Mouse (Mus musculus) CH12.LX (cell line): Measurements from ENCODE around the gene Vps11. TPM values are rescaled to one million over a fixed set of nuclear protein-coding genes. Genes with fewer than 3 reads are reported as not detected.

ENCODE experiments used
- DNase-seq: peaks from one replicate; pipeline ENCODE4 v3.0.0-alpha.2; 2013; ENCODE audit errors: extremely low read depth
- H3K27ac ChIP-seq: 2 replicates; pipeline ENCODE4 v1.5.1; 2012; ENCODE audit warnings: low read depth, mild to moderate bottlenecking, control low read depth, moderate library complexity; ENCODE audit not compliant: insufficient read depth
- H3K27me3 ChIP-seq: replicated peaks from 2 replicates; pipeline ENCODE3; 2012; ENCODE audit warnings: inconsistent platforms
- H3K36me3 ChIP-seq, 2 experiments: replicated peaks in 1 of 2; 2 replicates each; pipeline versions ENCODE3 to v1.6.1; 2012; ENCODE audit warnings: inconsistent platforms in 1 of 2, low read length in 1 of 2, mild to moderate bottlenecking in 1 of 2, mixed read lengths in 1 of 2, moderate library complexity in 1 of 2; ENCODE audit not compliant: control insufficient read depth in 1 of 2, insufficient read depth in 1 of 2
- H3K4me1 ChIP-seq, 2 experiments: 2 replicates each; pipeline ENCODE4 v1.6.1; 2012; ENCODE audit warnings: inconsistent platforms in 1 of 2, moderate library complexity in 1 of 2; ENCODE audit not compliant: insufficient read depth in 2 of 2, control insufficient read depth in 1 of 2
- H3K4me2 ChIP-seq: 2 replicates; pipeline ENCODE4 v1.6.1; 2012; ENCODE audit warnings: low read depth, mild to moderate bottlenecking, control low read depth; ENCODE audit not compliant: poor library complexity, insufficient read depth, severe bottlenecking
- H3K4me3 ChIP-seq, 3 experiments: fragments of 150-350 bp in 1 of 3; sonication (generic) in 1 of 3; replicated peaks in 1 of 3; 2 replicates each; pipeline versions ENCODE3 to v1.5.1; 2011 to 2012; ENCODE audit warnings: low read depth in 2 of 3, low read length in 2 of 3, mild to moderate bottlenecking in 2 of 3, moderate library complexity in 2 of 3, control low read depth in 1 of 3, improper control_type of control experiment in 1 of 3, inconsistent platforms in 1 of 3, mixed read lengths in 1 of 3; ENCODE audit not compliant: poor library complexity in 1 of 3
- H3K79me2 ChIP-seq: replicated peaks from 2 replicates; pipeline ENCODE4 v1.6.1; 2012; ENCODE audit warnings: mild to moderate bottlenecking, moderate library complexity; ENCODE audit not compliant: control insufficient read depth, poor library complexity, insufficient read depth, severe bottlenecking; ENCODE audit errors: extremely low read depth
- H3K9ac ChIP-seq: 2 replicates; pipeline ENCODE4 v1.6.1; 2012; ENCODE audit warnings: low read depth, mild to moderate bottlenecking, control low read depth, moderate library complexity; ENCODE audit not compliant: insufficient read depth
- H3K9me3 ChIP-seq: replicated peaks from 2 replicates; pipeline ENCODE3; 2012; ENCODE audit warnings: low read length, inconsistent platforms, mixed read lengths
- BHLHE40 ChIP-seq: IDR thresholded peaks from 2 replicates; pipeline ENCODE4 v1.6.1; 2011; ENCODE audit warnings: mild to moderate bottlenecking, low read depth, low read length, improper control_type of control experiment
- CHD1 ChIP-seq: IDR thresholded peaks from 2 replicates; pipeline ENCODE4 v1.6.1; 2012; ENCODE audit warnings: low read depth, low read length, improper control_type of control experiment, inconsistent platforms
- CHD2 ChIP-seq: IDR thresholded peaks from 2 replicates; pipeline ENCODE4 v1.6.1; 2011; ENCODE audit warnings: low read length, improper control_type of control experiment
- CTCF ChIP-seq, 2 experiments: IDR thresholded peaks in 1 of 2; conservative IDR thresholded peaks in 1 of 2; 2 replicates each; pipeline ENCODE4 v1.5.1; 2011 to 2012; ENCODE audit warnings: low read depth in 2 of 2, low read length in 2 of 2, improper control_type of control experiment in 1 of 2, inconsistent platforms in 1 of 2, mild to moderate bottlenecking in 1 of 2, moderate library complexity in 1 of 2
- E2F4 ChIP-seq: IDR thresholded peaks from 2 replicates; pipeline ENCODE4 v1.6.1; 2011; ENCODE audit warnings: low read depth, low read length, improper control_type of control experiment; ENCODE audit not compliant: insufficient replicate concordance
- ELF1 ChIP-seq: IDR thresholded peaks from 2 replicates; pipeline ENCODE4 v1.6.1; 2014; ENCODE audit warnings: low read depth, mild to moderate bottlenecking, inconsistent platforms, low read length, improper control_type of control experiment
- EP300 ChIP-seq: IDR thresholded peaks from 2 replicates; pipeline ENCODE4 v1.6.1; 2011; ENCODE audit warnings: low read length, improper control_type of control experiment
- ETS1 ChIP-seq: conservative IDR thresholded peaks from 2 replicates; pipeline ENCODE4 v1.6.1; 2012; ENCODE audit warnings: low read depth, mild to moderate bottlenecking, inconsistent platforms, low read length, improper control_type of control experiment, moderate library complexity
- GABPA ChIP-seq: IDR thresholded peaks from 2 replicates; pipeline ENCODE4 v1.6.1; 2012; ENCODE audit warnings: low read depth, low read length, improper control_type of control experiment, inconsistent platforms; ENCODE audit not compliant: insufficient replicate concordance
- HCFC1 ChIP-seq: IDR thresholded peaks from 2 replicates; pipeline ENCODE4 v1.6.1; 2012; ENCODE audit warnings: low read depth, mild to moderate bottlenecking, inconsistent platforms, low read length, improper control_type of control experiment
- IRF4 ChIP-seq: IDR thresholded peaks from 2 replicates; pipeline ENCODE4 v1.6.1; 2014; ENCODE audit warnings: low read depth, mild to moderate bottlenecking, inconsistent platforms, low read length, improper control_type of control experiment
- JUN ChIP-seq: IDR thresholded peaks from 2 replicates; pipeline ENCODE4 v1.6.1; 2011; ENCODE audit warnings: low read depth, mild to moderate bottlenecking, low read length, improper control_type of control experiment, moderate library complexity; ENCODE audit not compliant: insufficient read depth
- JUND ChIP-seq: conservative IDR thresholded peaks from 2 replicates; pipeline ENCODE4 v1.6.1; 2011; ENCODE audit warnings: low read depth, low read length, improper control_type of control experiment
- KAT2A ChIP-seq: IDR thresholded peaks from 2 replicates; pipeline ENCODE4 v1.6.1; 2012; ENCODE audit warnings: low read length, improper control_type of control experiment, inconsistent platforms; ENCODE audit not compliant: insufficient replicate concordance
- MAFK ChIP-seq: IDR thresholded peaks from 2 replicates; pipeline ENCODE4 v1.6.1; 2011; ENCODE audit warnings: low read length, improper control_type of control experiment; ENCODE audit not compliant: insufficient replicate concordance
- MAX ChIP-seq: IDR thresholded peaks from 2 replicates; pipeline ENCODE4 v1.6.1; 2011; ENCODE audit warnings: low read length, improper control_type of control experiment
- MAZ ChIP-seq: IDR thresholded peaks from 2 replicates; pipeline ENCODE4 v1.6.1; 2012; ENCODE audit warnings: low read depth, mild to moderate bottlenecking, inconsistent platforms, low read length, improper control_type of control experiment, moderate library complexity
- MEF2A ChIP-seq: IDR thresholded peaks from 2 replicates; pipeline ENCODE4 v1.6.1; 2014; ENCODE audit warnings: low read depth, mild to moderate bottlenecking, inconsistent platforms, low read length, improper control_type of control experiment, borderline replicate concordance
- MXI1 ChIP-seq: IDR thresholded peaks from 2 replicates; pipeline ENCODE4 v1.6.1; 2011; ENCODE audit warnings: mild to moderate bottlenecking, low read depth, low read length, improper control_type of control experiment
- MYC ChIP-seq: IDR thresholded peaks from 2 replicates; pipeline ENCODE4 v1.6.1; 2011; ENCODE audit warnings: low read depth, mild to moderate bottlenecking, improper control_type of control experiment, low read length
- NELFE ChIP-seq: IDR thresholded peaks from 2 replicates; pipeline ENCODE4 v1.6.1; 2011; ENCODE audit warnings: low read depth, low read length, improper control_type of control experiment
- NRF1 ChIP-seq: IDR thresholded peaks from 2 replicates; pipeline ENCODE4 v1.6.1; 2014; ENCODE audit warnings: low read depth, mild to moderate bottlenecking, inconsistent platforms, low read length, improper control_type of control experiment, moderate library complexity
- PAX5 ChIP-seq: IDR thresholded peaks from 2 replicates; pipeline ENCODE4 v1.6.1; 2012; ENCODE audit warnings: low read length, inconsistent platforms, mixed read lengths
- POLR2A ChIP-seq: IDR thresholded peaks from 2 replicates; pipeline ENCODE4 v1.6.1; 2011; ENCODE audit warnings: low read depth, mild to moderate bottlenecking, improper control_type of control experiment, low read length
- POLR2AphosphoS2 ChIP-seq: IDR thresholded peaks from 2 replicates; pipeline ENCODE4 v1.6.1; 2011; ENCODE audit warnings: low read depth, low read length, improper control_type of control experiment
- RAD21 ChIP-seq: IDR thresholded peaks from 2 replicates; pipeline ENCODE4 v1.6.1; 2011; ENCODE audit warnings: low read depth, mild to moderate bottlenecking, low read length, improper control_type of control experiment, moderate library complexity
- RCOR1 ChIP-seq: conservative IDR thresholded peaks from 2 replicates; pipeline ENCODE4 v1.6.1; 2012; ENCODE audit warnings: low read depth, mild to moderate bottlenecking, inconsistent platforms, low read length, improper control_type of control experiment
- SIN3A ChIP-seq: IDR thresholded peaks from 2 replicates; pipeline ENCODE4 v1.6.1; 2012; ENCODE audit warnings: low read length, improper control_type of control experiment, inconsistent platforms
- SMC3 ChIP-seq: IDR thresholded peaks from 2 replicates; pipeline ENCODE4 v1.6.1; 2011; ENCODE audit warnings: low read depth, low read length, improper control_type of control experiment
- TBP ChIP-seq: conservative IDR thresholded peaks from 2 replicates; pipeline ENCODE4 v1.6.1; 2011; ENCODE audit warnings: low read depth, low read length, improper control_type of control experiment
- TCF12 ChIP-seq: IDR thresholded peaks from 2 replicates; pipeline ENCODE4 v1.6.1; 2014; ENCODE audit warnings: low read depth, mild to moderate bottlenecking, inconsistent platforms, low read length, improper control_type of control experiment
- UBTF ChIP-seq: IDR thresholded peaks from 2 replicates; pipeline ENCODE4 v1.6.1; 2012; ENCODE audit warnings: low read depth, mild to moderate bottlenecking, inconsistent platforms, low read length, improper control_type of control experiment, moderate library complexity
- USF1 ChIP-seq: IDR thresholded peaks from 2 replicates; pipeline ENCODE4 v1.6.1; 2014; ENCODE audit warnings: low read depth, mild to moderate bottlenecking, inconsistent platforms, low read length, improper control_type of control experiment
- USF2 ChIP-seq: conservative IDR thresholded peaks from 2 replicates; pipeline ENCODE4 v1.6.1; 2011; ENCODE audit warnings: low read depth, low read length, improper control_type of control experiment
- ZC3H11A ChIP-seq: IDR thresholded peaks from 2 replicates; pipeline ENCODE4 v1.6.1; 2012; ENCODE audit warnings: low read depth, mild to moderate bottlenecking, inconsistent platforms, low read length, improper control_type of control experiment
- ZKSCAN1 ChIP-seq: IDR thresholded peaks from 2 replicates; pipeline ENCODE4 v1.6.1; 2012; ENCODE audit warnings: low read depth, inconsistent platforms, low read length, improper control_type of control experiment, borderline replicate concordance
- ZMIZ1 ChIP-seq: IDR thresholded peaks from 2 replicates; pipeline ENCODE4 v1.6.1; 2012; ENCODE audit warnings: low read depth, mild to moderate bottlenecking, inconsistent platforms, low read length, improper control_type of control experiment
- ZNF384 ChIP-seq: IDR thresholded peaks from 2 replicates; pipeline ENCODE4 v1.6.1; 2012; ENCODE audit warnings: low read depth, low read length, improper control_type of control experiment, inconsistent platforms
- dilution Hi-C: fragments of 300-500 bp; cut with MboI; formaldehyde crosslinking; loops from 2 replicates; pipeline ENCODE4 v1.14.3; 2020; ENCODE audit warnings: low sequenced_read_pairs; ENCODE audit not compliant: extremely low pct_unique_long_range_greater_than_20kb, extremely low pct_ligation_motif_present
- in situ Hi-C: fragments of 300-500 bp; cut with MboI; formaldehyde crosslinking; loops from 3 replicates; pipeline ENCODE4 v1.14.3; 2019; ENCODE audit warnings: low sequenced_read_pairs, low pct_ligation_motif_present, low pct_unique_long_range_greater_than_20kb, mixed read lengths
- polyA plus RNA-seq: library from polyadenylated mRNA; unstranded; fragments of >175 nt; gene quantifications from 2 replicates; pipeline ENCODE4 v1.2.1, GENCODE M21; 2012; ENCODE audit warnings: low read depth; ENCODE audit not compliant: insufficient read length
- total RNA-seq, 2 experiments: library from RNA; depleted of rRNA; stranded (reverse); fragments of 300-350 nt in 1 of 2; fragments of >200 nt in 1 of 2; gene quantifications; 2 replicates each; pipeline ENCODE4 v1.2.3; 2012 to 2014

The Vps11 gene
- total and polyA plus RNA-seq, 3 experiments: 16.1 to 24.8 (median 22.1) TPM

DNA sequence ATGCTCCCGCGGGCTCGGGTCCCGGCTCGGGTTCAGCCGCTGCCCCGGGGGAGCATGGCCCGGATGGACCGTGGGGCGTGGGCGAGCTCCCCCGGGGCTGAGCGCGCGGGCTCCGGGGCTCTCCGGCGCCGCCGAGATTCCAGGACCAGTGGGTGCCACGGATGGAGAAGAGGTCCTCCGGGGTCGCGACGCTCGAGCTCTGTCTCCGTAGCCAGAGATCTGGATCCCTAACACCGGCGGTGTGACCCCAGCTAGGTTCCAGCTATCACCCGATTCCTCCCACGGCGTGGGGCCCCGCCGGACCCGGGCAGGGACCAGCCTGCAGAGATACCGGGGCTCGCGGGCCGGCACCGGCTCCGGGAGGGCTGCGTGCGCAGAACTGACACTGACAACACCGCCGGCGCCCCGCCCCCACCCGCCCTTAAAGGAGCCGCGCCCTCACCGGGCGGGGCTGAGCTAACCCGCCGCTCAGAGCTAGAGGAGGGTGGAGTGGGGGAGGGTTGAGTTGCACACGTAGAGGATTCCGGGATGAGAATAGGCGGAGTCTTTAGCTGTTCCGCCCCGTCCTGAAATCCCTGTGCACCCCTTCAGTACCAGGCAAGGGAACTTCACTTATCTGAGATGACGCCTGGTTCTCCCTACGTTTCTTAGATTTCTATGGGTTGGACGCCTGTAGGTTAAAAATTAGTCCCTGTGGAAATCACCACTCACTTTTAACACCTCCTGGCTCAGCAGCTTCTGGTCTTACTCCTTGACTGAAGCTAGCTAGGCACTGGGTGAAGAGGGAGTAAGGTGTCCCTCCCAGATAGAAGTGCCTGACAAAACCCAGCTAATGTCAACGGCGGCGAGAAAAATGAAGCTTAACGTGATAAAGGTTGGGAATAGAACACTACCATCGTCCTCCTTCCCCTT, 41.3 kb downstream of the Vps11 start, which contains the start of gene C2cd2l:
TSS of gene C2cd2l (minus strand) at position 399 of the 912 bp plus-strand sequence.
- no peak within 1 kb of the TSS for H3K27ac ChIP-seq
- in situ Hi-C loops: no loop called here
- no peaks in the 10 kb centered on the region for H3K9me3 ChIP-seq
- H3K79me2 ChIP-seq: no peaks in the 10 kb centered on the region
- H3K27me3 ChIP-seq: peaks cover 4% of the 10 kb centered on the region
- H3K4me3 ChIP-seq: peak within 1 kb of the TSS; percentile 77 to 87 (median 85)
- H3K4me1 ChIP-seq: peaks cover 7 to 39% of the 10 kb centered on the region in 2 experiments; a peak in 3 of 4 replicates
- H3K9ac ChIP-seq: peak within 1 kb of the TSS; percentile 80
- H3K36me3 ChIP-seq: peaks cover 17 to 23% of the 10 kb centered on the region in 2 experiments
- dilution Hi-C loops: no loop called here
- DNase-seq: peak; percentile 90
- peak; percentile 53; the same call in 1 of the 2 replicates for TF ChIP-seq TCF12
- no peak for TF ChIP-seq JUND
- peak; percentile 63; the same call in 1 of the 2 replicates for TF ChIP-seq SIN3A
- TF ChIP-seq SMC3: no peak
- no peak for TF ChIP-seq CHD1
- peak; percentile 28; the same call in 1 of the 2 replicates for TF ChIP-seq ETS1
- no peak for TF ChIP-seq USF1
- no peak; the same call in 1 of the 2 replicates for TF ChIP-seq BHLHE40
- no peak for TF ChIP-seq RAD21
- no peak for TF ChIP-seq MAX
- no peak for TF ChIP-seq POLR2AphosphoS2
- TF ChIP-seq ZMIZ1: 0 out of 2 replicates have a peak, but pooled peaks have one; percentile 51
- peak; percentile 76 for TF ChIP-seq NRF1
- TF ChIP-seq E2F4: no peak
- peak; percentile 38; the same call in 1 of the 2 replicates for TF ChIP-seq EP300
- TF ChIP-seq PAX5: no peak
- TF ChIP-seq TBP: no peak
- TF ChIP-seq MAFK: no peak
- TF ChIP-seq KAT2A: no peak
- TF ChIP-seq IRF4: peak; percentile 51
- no peak for TF ChIP-seq ZC3H11A
- TF ChIP-seq HCFC1: peak; percentile 61
- TF ChIP-seq ELF1: peak; percentile 56
- peak; percentile 69 for TF ChIP-seq POLR2A
- no peak; the same call in none of the 2 replicates for TF ChIP-seq NELFE
- TF ChIP-seq CHD2: peak; percentile 74
- TF ChIP-seq MEF2A: no peak
- TF ChIP-seq ZKSCAN1: no peak
- no peak for TF ChIP-seq JUN
- no peak for TF ChIP-seq UBTF
- no peak for TF ChIP-seq GABPA
- TF ChIP-seq USF2: no peak
- no peak for TF ChIP-seq RCOR1
- TF ChIP-seq MXI1: peak; percentile 73; the same call in 1 of the 2 replicates
- TF ChIP-seq MYC: no peak
- no peak for TF ChIP-seq ZNF384
- TF ChIP-seq CTCF (conservative IDR thresholded peaks at IDR 0.05 in 1 of 2, IDR thresholded peaks at IDR 0.05 in 1 of 2; ENCODE audit: low read depth in 2 of 2, low read length in 2 of 2): no peak
- peak; percentile 78 for TF ChIP-seq MAZ
- H3K4me2 ChIP-seq: peak within 1 kb of the TSS; percentile 85
